Mouse (Mus musculus) midbrain, embryonic 11.5 days (tissue): ENCODE measurements at regions not wholly inside any gene's neighbourhood (a gene's known extent, or its start where the extent isn't known, plus 50 kb on each side); places are given as distances from the start of the nearest gene placed in this dataset.

Experiments
- ATAC-seq: fragments of 200-750 bp; cut with Nextera tagmentation; 2 replicates; pipeline ENCODE4 v1.8.0; 2017; ENCODE audit warnings: moderate TSS enrichment, moderate library complexity; ENCODE audit not compliant: low FRiP score
- DNase-seq: peaks from one replicate; pipeline ENCODE4 v3.0.0; 2015; ENCODE audit warnings: low spot score; ENCODE audit errors: missing footprints
- H3K27ac ChIP-seq: fragments of 300-500 bp; sonication (generic); 2 replicates; pipeline ENCODE4 v1.5.1; 2014; ENCODE audit warnings: low read depth, low read length
- H3K27me3 ChIP-seq: fragments of 300-500 bp; sonication (generic); 2 replicates; pipeline ENCODE4 v1.6.1; 2014; ENCODE audit warnings: mild to moderate bottlenecking, low read length, moderate library complexity, mixed read lengths; ENCODE audit not compliant: control insufficient read depth, insufficient read depth
- H3K36me3 ChIP-seq: fragments of 300-500 bp; sonication (generic); 2 replicates; pipeline ENCODE4 v1.6.1; 2014; ENCODE audit warnings: mild to moderate bottlenecking, low read length, moderate library complexity, mixed read lengths; ENCODE audit not compliant: control insufficient read depth, insufficient read depth
- H3K4me1 ChIP-seq: fragments of 300-500 bp; sonication (generic); 2 replicates; pipeline ENCODE4 v1.6.1; 2014; ENCODE audit warnings: low read length; ENCODE audit not compliant: control insufficient read depth, insufficient read depth
- H3K4me2 ChIP-seq: fragments of 300-500 bp; sonication (generic); 2 replicates; pipeline ENCODE4 v1.6.1; 2014; ENCODE audit warnings: mild to moderate bottlenecking, moderate library complexity
- H3K4me3 ChIP-seq: fragments of 300-500 bp; sonication (generic); 2 replicates; pipeline ENCODE4 v1.5.1; 2014; ENCODE audit warnings: low read depth, low read length
- H3K9ac ChIP-seq: fragments of 300-500 bp; sonication (generic); 2 replicates; pipeline ENCODE4 v1.6.1; 2014; ENCODE audit warnings: low read length
- H3K9me3 ChIP-seq: fragments of 300-500 bp; sonication (generic); 2 replicates; pipeline ENCODE4 v1.6.1; 2016; ENCODE audit warnings: low read length; ENCODE audit not compliant: control insufficient read depth
- WGBS: fragments of 180-500 bp; shearing (Covaris S2); extraction: QIAGEN DNeasy Blood & Tissue Kit; methylation state at CpG from one replicate; pipeline ENCODE4 v1.1.7; 2014; 5-methylcytosine and 5-hydroxymethylcytosine counted together

- ATAC-seq: no peak
- no peak for DNase-seq
- WGBS: 91% methylated on average over 5 of the region's 5 CpGs
Observed at GRCm38 (mm10) chr10:125072401-125072800, 316.9 kb downstream of the Slc16a7 start.

GRCm38 (mm10) chr10:125070246-125070645 lies 319.0 kb downstream of the Slc16a7 start:
- DNase-seq (no peak), ATAC-seq (no peak)
- H3K4me3 ChIP-seq: no peak overlapping the region
- H3K4me1 ChIP-seq: no peaks in the 10 kb centered on the region
- H3K9me3 ChIP-seq: no peaks in the 10 kb centered on the region
- H3K27ac ChIP-seq: no peak overlapping the region
- WGBS: 87% methylated on average over 4 of the region's 4 CpGs
- no peaks in the 10 kb centered on the region for H3K27me3 ChIP-seq
- no peak overlapping the region for H3K9ac ChIP-seq
- no peaks in the 10 kb centered on the region for H3K36me3 ChIP-seq
- no peak overlapping the region for H3K4me2 ChIP-seq

More at GRCm38 (mm10) chr10:125072401-125072800, 316.9 kb downstream of the Slc16a7 start:
- Histone ChIP-seq H3K4me2 (no peak overlapping the region), H3K36me3 (no peaks in the 10 kb centered on the region), H3K9me3 (no peaks in the 10 kb centered on the region), H3K4me1 (no peaks in the 10 kb centered on the region), H3K4me3 (no peak overlapping the region), H3K9ac (no peak overlapping the region), H3K27ac (no peak overlapping the region), H3K27me3 (no peaks in the 10 kb centered on the region)

- H3K9me3 ChIP-seq: no peaks in the 10 kb centered on the region
- no peak overlapping the region for H3K4me2 ChIP-seq
- ATAC-seq: no peak
- H3K36me3 ChIP-seq: no peaks in the 10 kb centered on the region
- H3K9ac ChIP-seq: no peak overlapping the region
- WGBS: 88% methylated on average over 3 of the region's 3 CpGs
- no peak overlapping the region for H3K4me3 ChIP-seq
- no peaks in the 10 kb centered on the region for H3K4me1 ChIP-seq
- H3K27ac ChIP-seq: no peak overlapping the region
- DNase-seq: no peak
- H3K27me3 ChIP-seq: no peaks in the 10 kb centered on the region
Observed at GRCm38 (mm10) chr10:125039290-125039689, 350.0 kb downstream of the Slc16a7 start.

GRCm38 (mm10) chr10:125035631-125036030 lies 353.6 kb downstream of the Slc16a7 start:
- H3K4me2 ChIP-seq: no peak overlapping the region
- H3K4me1 ChIP-seq: no peaks in the 10 kb centered on the region

GRCm38 (mm10) chr10:125028347-125028746 lies 360.9 kb downstream of the Slc16a7 start:
- DNase-seq: no peak
- Histone ChIP-seq H3K9me3 (no peaks in the 10 kb centered on the region), H3K9ac (no peak overlapping the region), H3K27me3 (no peaks in the 10 kb centered on the region), H3K27ac (no peak overlapping the region), H3K36me3 (no peaks in the 10 kb centered on the region), H3K4me3 (no peak overlapping the region), H3K4me1 (no peaks in the 10 kb centered on the region), H3K4me2 (no peak overlapping the region)
- 88% methylated on average over 5 of the region's 5 CpGs for WGBS
- ATAC-seq: no peak

More at GRCm38 (mm10) chr10:125035631-125036030, 353.6 kb downstream of the Slc16a7 start:
- 88% methylated on average over 7 of the region's 7 CpGs for WGBS
- ATAC-seq (no peak), DNase-seq (peak; percentile 81)
- H3K9me3 ChIP-seq: no peaks in the 10 kb centered on the region
- no peak overlapping the region for H3K27ac ChIP-seq
- no peak overlapping the region for H3K4me3 ChIP-seq
- no peaks in the 10 kb centered on the region for H3K27me3 ChIP-seq
- H3K9ac ChIP-seq: no peak overlapping the region
- no peaks in the 10 kb centered on the region for H3K36me3 ChIP-seq

GRCm38 (mm10) chr10:125026851-125027250 lies 362.4 kb downstream of the Slc16a7 start:
- Histone ChIP-seq H3K4me1 (no peaks in the 10 kb centered on the region), H3K9me3 (no peaks in the 10 kb centered on the region), H3K9ac (no peak overlapping the region), H3K4me3 (no peak overlapping the region), H3K36me3 (no peaks in the 10 kb centered on the region), H3K27me3 (no peaks in the 10 kb centered on the region), H3K4me2 (no peak overlapping the region), H3K27ac (no peak overlapping the region)
- 88% methylated on average over 2 of the region's 2 CpGs for WGBS
- DNase-seq (no peak), ATAC-seq (no peak)
